Mouse (Mus musculus): ENCODE results near the gene Kctd21. TPM values are rescaled to one million over a fixed set of nuclear protein-coding genes. Genes with fewer than 3 reads are reported as not detected.

Gene Kctd21
- polyA plus RNA-seq, 1 experiment from 2014 or later = 1.4 TPM

DNA sequence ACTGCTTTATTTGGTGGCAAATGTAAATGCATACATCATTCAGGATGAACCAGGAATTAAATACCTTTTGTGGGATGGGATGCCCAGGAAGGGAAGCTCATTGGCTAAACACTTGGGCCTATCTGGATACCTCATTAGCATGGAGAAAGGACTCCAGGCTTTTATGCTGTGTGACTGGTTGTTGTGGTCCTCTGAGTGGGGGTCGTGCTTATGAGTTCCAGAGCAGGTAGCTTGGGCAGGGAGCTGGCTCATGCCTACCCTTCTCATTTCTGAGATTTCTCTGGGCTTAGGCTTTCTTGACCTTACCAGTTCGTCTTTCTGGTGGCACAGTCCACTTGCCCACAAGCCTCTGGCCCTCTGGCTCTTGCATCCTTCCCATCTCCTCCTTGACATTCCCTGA, 62.2 kb downstream of the Kctd21 start:
- Histone ChIP-seq H3K9me3 (replicated peaks; ENCODE audit: control insufficient read depth, low read length) (no peaks in the 10 kb centered on the region), H3K27me3 (ENCODE audit: control insufficient read depth, insufficient read depth, low read depth, low read length) (no peaks in the 10 kb centered on the region), H3K27ac (ENCODE audit: low read length) (no peak overlapping the region), H3K4me3 (ENCODE audit: low read depth, low read length) (no peak overlapping the region), H3K9ac (ENCODE audit: low read depth, low read length) (no peak overlapping the region), H3K36me3 (ENCODE audit: control insufficient read depth, insufficient read depth) (peaks cover 15% of the 10 kb centered on the region), H3K4me2 (ENCODE audit: low read depth, low read length) (no peak overlapping the region), H3K4me1 (ENCODE audit: control insufficient read depth, low read depth, low read length) (no peaks in the 10 kb centered on the region; the same call in 1 of the 2 replicates)
- no peak for ATAC-seq (ENCODE audit: low read depth)
- WGBS (ENCODE audit: insufficient replicate concordance) = 58% methylated on average over 2 of the region's 2 CpGs

DNA sequence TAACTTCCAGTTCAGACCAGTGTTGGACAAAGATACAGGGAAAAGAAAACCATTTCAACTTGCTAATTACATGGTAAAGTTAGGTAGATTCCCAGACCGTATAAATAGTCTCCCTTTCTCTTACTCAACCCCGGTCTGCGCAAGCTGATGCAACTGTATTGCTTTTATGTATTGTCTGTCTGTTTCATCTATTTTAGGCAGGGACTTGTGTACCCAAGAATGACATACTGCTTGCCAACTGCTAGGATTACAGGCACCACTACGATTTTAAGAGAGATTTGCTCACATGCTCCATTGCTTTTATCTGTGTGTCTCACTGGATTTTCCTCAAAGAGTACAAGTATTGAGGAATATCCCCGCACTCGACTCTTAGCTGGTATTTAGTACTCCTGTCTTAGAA, 66.8 kb downstream of the Kctd21 start:
- Histone ChIP-seq H3K9ac (ENCODE audit: low read depth, low read length) (no peak overlapping the region), H3K9me3 (replicated peaks; ENCODE audit: control insufficient read depth, low read length) (no peaks in the 10 kb centered on the region), H3K27ac (ENCODE audit: low read length) (no peak overlapping the region), H3K4me2 (ENCODE audit: low read depth, low read length) (no peak overlapping the region), H3K27me3 (ENCODE audit: control insufficient read depth, insufficient read depth, low read depth, low read length) (no peaks in the 10 kb centered on the region), H3K36me3 (ENCODE audit: control insufficient read depth, insufficient read depth) (no peaks in the 10 kb centered on the region), H3K4me3 (ENCODE audit: low read depth, low read length) (no peak overlapping the region), H3K4me1 (ENCODE audit: control insufficient read depth, low read depth, low read length) (peaks cover 15% of the 10 kb centered on the region)
- no peak for ATAC-seq (ENCODE audit: low read depth)
- 71% methylated on average over 6 of the region's 6 CpGs for WGBS (ENCODE audit: insufficient replicate concordance)

Other genes starting within 250 kb of the Kctd21 start
- gene Usp35, start 307 bp upstream of the Kctd21 start, polyA plus RNA-seq (2015; fragmentation: Nextera tagmentation; extraction: Ambion mirVana) = 0.09 and 0.14 TPM in 2 replicates
- gene Alg8, start 39.3 kb downstream of the Kctd21 start, polyA plus RNA-seq (2015; fragmentation: Nextera tagmentation; extraction: Ambion mirVana) = 29.4 and 30.2 TPM in 2 replicates
- 144 and 171 TPM in 2 replicates for gene Ndufc2, start 67.7 kb downstream of the Kctd21 start, polyA plus RNA-seq (2015; fragmentation: Nextera tagmentation; extraction: Ambion mirVana)
- gene Thrsp, start 85.4 kb downstream of the Kctd21 start, polyA plus RNA-seq (2015; fragmentation: Nextera tagmentation; extraction: Ambion mirVana) = 0.36 and 0.92 TPM in 2 replicates
- gene Kctd14, start 119.0 kb downstream of the Kctd21 start, polyA plus RNA-seq (2015; fragmentation: Nextera tagmentation; extraction: Ambion mirVana) = 9.4 and 10.2 TPM in 2 replicates
- gene Ints4, start 148.6 kb downstream of the Kctd21 start, polyA plus RNA-seq (2015; fragmentation: Nextera tagmentation; extraction: Ambion mirVana) = 16.1 and 17.8 TPM in 2 replicates
- gene Aamdc, start 247.2 kb downstream of the Kctd21 start, polyA plus RNA-seq (2015; fragmentation: Nextera tagmentation; extraction: Ambion mirVana) = 15.7 and 16.1 TPM in 2 replicates
- gene Rsf1, start 247.6 kb downstream of the Kctd21 start, polyA plus RNA-seq (2015; fragmentation: Nextera tagmentation; extraction: Ambion mirVana) = 4.7 and 5.3 TPM in 2 replicates

Data from liver, embryonic 16.5 days (tissue).